Mouse (Mus musculus): ENCODE results near the gene Sirt7. TPM values are rescaled to one million over a fixed set of nuclear protein-coding genes. Genes with fewer than 3 reads are reported as not detected.

The Sirt7 gene
- total RNA-seq, 4 experiments from 2014 or later = 2.6 to 4.5 (median 3.8) TPM

DNA sequence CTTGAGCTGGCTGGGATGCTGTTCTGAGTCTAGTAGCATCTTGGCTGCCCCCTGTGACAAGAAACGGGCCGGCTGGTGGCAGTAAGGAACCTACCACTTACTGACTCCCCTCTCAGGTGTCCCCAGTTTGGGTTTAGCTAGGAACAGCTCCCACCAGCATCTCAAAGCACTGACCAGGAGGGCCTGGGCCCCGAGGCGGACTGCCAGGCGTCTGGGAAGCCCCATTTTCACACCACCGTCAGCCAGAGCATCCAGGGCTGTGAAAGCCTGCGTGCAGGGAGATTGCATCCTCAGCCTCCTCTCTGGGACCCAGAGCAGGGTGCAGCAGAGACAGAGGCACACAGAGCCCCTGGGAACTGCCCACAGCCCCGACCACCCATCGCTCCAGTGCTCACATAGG lies 16.2 kb upstream of the Sirt7 start:
- DNase-seq (ENCODE audit: low spot score in 2 of 2) = no peak

DNA sequence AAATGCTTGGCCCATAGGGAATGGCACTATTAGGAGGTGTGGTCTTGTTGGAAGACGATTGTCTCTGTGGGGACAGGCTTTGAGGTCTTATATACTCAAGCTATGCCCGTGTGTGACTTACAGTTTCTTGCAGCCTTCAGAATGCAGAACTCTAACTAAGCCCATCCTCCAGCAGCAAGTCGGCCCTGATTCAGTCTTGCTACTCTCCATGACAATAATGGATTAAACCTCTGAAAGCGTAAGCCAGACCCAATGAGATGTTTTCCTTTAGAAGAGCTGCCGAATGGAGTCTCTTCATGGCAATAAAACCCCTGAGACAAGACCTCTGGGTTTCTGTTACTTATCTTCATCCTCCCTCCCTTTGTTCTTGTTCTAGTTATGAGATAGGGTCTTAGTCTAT lies 9.8 kb upstream of the Sirt7 start:
- no peak for DNase-seq (ENCODE audit: low spot score in 2 of 2)

DNA sequence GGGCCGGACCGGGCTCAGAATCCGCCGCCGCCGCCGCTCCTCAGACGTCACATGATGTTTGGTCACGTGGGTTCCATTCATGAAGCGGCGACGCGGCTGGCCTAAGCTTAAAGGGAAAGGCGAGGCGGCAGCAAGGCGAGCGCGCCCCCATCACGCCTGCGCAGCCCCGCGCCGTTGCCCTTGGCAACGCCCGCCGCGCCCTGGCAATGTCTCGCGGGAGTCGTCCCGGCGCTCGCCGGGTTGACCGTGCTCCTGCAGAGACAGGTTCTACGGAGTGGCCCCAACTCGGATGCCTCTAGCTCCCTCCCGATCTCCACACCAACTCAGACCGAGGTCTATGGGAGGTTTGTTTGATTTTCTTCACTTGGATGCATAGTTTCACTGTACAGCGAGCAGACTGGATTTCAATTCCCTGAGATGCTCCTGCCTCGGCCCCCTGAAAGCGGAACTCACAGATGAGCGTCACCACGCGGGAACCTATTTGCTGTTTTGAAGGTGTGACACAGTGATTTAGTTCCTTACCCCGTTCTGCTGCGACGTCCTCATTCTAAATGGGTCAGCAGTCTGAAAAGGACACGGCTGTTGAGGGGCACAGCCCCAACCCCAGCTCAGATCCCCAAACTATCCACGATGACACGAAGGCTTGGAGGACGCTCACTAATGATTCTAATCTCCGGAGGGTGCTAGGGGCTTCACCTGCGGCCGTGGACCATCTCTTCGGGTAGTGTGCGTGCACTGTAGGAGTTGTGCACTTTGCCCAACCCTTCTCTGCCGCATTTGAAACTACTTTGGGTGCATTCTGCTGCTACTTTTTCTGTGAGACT lies 8.7 kb upstream of the Sirt7 start, which contains the start of gene Mafg:
Mafg (minus strand) TSS at position 81 of the 824 bp plus-strand sequence.
- peak; percentile 87 to 94 for DNase-seq (ENCODE audit: low spot score in 2 of 2)

- DNase-seq (ENCODE audit: low spot score in 2 of 2) = peak; percentile 67 to 78
Observed at GRCm38 (mm10) chr11:120632559-120633519, 7.8 kb upstream of the Sirt7 start.

GRCm38 (mm10) chr11:120631726-120632448 lies 6.8 kb upstream of the Sirt7 start:
- DNase-seq (ENCODE audit: low spot score in 2 of 2) = no peak

DNA sequence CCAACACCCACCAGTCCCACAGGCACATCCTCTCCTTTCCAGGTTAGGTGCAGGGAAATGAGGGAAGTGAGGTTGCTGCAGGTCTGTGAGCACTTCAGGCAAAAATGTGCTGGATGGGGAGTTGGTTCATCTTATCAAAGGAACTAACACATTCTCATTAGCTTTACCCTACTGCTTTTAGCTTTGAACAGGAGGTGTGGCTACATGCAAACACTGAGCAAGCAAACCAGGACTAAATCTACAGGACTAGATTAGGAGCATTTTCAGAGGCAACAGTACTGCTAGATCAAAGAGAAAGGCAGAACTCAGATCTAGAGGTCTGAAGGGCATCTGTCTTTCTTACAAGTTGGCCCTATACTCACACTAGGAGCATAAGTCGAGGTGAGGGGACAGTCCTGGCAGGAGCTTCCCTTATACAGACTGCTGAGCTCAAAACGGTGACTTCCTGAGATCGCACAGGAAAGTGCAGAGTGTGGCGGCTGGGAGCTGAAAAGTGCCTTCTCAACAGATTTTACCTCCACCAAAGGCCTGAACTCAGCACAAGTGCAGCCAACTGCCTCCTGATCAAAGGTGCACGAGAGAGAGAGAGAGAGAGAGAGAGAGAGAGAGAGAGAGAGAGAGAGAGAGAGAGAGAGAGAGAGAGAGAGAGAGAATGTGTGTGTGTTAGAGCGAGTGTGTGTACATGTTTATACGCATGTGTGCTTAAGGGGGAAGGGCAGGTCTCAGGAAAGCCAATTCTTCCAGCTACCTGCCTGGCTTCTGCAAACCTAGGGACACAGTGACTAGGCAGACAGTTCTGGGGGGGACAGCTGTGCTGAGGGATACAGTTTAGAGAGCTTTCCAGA lies 6.1 kb upstream of the Sirt7 start:
- DNase-seq (ENCODE audit: low spot score in 2 of 2) = no peak

- no peak for DNase-seq (ENCODE audit: low spot score in 2 of 2)
Observed at GRCm38 (mm10) chr11:120630401-120630871, 5.4 kb upstream of the Sirt7 start.

DNA sequence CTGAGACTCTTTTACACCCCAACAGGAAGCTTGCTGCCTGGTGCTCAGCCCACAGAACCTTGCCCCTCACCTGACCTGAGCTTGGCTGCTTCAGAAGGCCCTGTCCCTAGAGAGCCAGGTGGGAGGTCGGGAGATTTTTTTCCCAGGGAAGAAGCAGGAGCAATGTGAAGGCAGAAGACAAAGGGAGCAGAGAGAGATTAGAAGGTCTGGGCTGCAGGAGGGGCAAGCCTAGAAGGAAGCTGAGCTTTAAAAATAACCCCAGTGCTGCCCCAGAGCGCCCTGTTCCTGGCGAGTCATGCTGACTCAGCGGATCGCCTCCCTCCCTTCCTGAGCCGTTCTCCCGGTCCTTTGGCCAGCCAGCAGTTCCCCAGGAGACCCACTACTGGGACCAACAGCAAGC lies 4.9 kb upstream of the Sirt7 start:
- peak; percentile 57 to 71 for DNase-seq (ENCODE audit: low spot score in 2 of 2)

DNA sequence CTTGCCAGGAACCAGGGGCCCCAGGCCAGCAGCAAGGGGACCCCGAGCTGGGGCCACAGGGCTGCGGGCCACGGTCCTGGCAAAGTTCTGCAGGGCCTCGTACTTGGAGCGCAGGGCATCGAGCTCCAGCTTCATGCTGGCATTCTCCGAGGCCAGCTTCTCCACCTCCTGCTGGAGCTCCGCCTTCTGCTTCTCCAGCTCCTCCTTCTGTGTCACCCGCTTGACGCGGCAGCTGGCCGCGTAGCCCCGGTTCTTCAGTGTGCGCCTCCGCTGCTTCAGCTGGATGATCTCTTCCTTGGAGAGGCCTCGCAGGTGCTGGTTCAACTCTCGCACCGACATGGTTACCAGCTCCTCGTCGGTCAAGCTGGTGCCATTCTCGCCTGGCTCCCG lies 4.3 kb upstream of the Sirt7 start:
- peak in 1 of 2 experiments; percentile 54 for DNase-seq (ENCODE audit: low spot score in 2 of 2)

DNA sequence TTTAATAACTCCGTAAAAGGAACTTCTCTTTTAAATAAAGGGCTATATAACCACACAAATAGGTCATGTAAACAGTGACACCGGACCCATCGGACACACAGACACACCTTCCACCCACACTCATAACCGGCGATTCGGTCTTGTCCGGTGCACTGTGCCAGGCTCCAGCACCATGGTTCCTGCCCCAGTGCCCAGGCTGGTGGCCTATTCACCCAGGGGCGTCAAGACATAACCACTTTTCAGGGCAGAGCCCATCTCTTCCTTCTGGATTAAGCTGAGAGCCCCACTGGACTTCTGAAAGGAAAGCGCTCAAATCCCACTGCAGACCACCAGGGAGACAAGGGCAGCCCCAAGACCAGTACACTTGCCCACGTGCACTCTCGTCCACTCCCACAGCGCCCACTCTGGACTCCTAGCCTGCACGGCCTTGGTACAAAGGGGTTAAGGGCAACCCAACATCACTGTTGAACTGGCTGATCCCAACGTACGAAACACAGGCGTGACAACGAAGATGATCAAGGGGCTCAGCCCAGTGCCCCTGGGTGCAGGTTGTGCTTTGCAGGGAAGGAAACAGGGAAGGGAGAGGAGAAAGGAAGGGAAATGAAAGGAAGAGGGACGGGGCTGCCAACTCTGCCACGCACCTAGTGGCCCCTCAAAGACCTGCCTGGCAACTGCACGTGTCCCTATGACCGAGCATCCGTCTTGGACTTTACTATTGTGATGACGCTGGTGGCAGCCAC lies 3.7 kb upstream of the Sirt7 start:
- no peak for DNase-seq (ENCODE audit: low spot score in 2 of 2)

- no peak for DNase-seq (ENCODE audit: low spot score in 2 of 2)
Observed at GRCm38 (mm10) chr11:120627468-120628300, 2.6 kb upstream of the Sirt7 start.

DNA sequence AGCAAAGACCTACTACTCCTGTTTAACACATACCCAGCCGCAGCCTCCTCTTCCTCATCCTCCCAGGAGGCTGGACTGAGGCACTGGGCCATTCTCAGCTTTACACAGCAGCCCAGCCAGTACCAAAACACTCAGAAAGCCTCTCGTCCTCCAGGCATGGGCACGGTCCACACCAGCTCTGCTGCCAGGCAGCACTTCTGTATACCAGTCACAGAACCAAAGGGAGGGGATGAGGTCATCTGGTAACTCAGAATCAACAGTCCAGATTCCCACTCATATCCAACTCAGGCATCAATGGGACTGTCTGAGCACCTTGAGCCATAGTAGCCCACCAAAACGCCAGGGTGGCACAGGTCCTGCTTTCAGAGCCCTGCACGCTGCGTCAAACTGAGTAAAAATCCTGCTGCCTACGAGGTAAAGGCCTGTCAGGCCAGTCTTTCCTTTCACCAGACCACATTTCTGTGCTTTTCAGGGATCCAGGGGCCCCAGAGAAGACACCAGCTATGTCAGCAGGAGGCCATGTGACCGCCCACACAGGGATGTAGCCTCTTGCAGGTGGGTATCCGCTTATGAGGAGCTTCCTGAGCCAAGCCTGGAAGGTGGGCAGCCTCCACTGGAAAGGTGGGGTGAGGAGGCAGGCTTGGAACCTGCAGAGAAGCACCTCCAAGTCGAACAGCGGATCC lies 1.9 kb upstream of the Sirt7 start:
- no peak for DNase-seq (ENCODE audit: low spot score in 2 of 2)

DNA sequence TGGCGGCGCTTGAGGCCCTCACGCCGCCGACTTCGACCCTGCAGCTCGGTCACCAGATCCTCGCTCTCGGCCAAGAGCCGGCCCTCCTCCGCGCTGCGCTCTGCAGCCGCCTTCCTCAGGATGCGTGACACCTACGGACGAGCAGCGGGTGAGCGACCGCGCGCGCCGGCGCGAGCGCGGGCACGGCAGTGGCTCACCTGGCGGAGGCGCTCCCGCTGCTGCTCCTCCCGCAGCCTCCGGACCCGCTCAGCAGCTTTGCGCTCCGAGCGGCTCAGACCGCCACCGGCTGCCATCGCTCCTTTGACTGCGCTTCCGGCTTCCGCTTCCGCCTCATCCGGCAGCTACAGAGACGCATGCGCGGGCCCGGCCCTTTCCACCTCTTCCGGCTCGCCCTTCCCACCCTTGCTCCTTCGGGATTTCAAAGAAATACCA lies 344 bp downstream of the Sirt7 start:
- DNase-seq (ENCODE audit: low spot score in 2 of 2) = peak; percentile 66 to 81

DNA sequence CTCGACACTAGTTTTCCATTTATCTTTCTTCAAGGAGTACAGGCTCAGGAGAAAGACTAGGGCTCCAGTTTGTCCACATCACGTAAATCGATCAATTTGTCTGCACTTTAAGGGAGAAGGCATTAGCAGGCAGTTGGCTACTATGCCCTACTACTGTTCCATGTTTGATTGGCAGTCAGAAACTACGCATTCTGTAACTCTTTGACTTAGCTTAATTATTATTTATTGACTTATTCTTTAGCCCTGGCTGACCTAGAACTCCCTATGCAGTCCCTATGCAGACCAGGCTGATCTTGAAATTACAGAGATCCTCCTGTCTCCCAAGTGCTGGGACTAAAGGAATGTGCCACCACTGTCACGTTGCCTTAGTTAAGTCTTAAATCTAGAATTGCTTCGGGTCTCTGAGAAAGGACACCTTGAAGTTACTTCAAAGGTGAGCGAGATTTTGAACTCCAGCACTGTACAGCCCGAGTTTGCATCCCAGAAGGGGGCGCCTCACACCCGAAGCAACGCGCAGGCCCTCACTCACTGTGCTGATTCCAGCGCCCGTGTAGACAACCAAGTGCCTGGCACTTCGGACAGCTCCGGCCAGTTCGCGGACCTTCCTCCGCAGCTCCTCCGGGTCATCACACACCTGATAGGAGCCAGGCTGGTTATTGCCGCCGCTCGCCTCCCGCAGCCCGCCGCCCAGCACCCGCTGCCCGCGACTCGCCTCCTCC lies 920 bp downstream of the Sirt7 start:
- peak in 1 of 2 experiments; percentile 46 for DNase-seq (ENCODE audit: low spot score in 2 of 2)

DNA sequence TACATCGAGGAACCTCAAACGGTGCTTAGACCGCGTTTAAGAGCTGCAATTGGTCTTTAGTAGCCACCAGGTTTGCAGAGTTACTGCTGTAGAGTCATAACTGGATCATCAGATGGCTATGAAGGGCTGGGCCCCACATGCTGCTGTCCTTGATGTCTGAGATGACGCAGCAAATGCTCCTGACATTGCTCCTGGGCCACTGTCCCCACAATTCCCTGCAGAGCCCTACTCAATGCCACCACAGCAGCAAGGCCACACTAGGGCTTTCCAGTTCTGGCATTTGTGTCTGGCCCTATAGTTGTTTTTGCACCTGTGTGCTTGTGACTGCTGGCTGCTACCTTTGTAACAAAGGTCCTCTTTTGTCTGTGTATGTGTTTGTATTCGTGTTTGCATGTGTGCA lies 2.2 kb downstream of the Sirt7 start:
- no peak for DNase-seq (ENCODE audit: low spot score in 2 of 2)

DNA sequence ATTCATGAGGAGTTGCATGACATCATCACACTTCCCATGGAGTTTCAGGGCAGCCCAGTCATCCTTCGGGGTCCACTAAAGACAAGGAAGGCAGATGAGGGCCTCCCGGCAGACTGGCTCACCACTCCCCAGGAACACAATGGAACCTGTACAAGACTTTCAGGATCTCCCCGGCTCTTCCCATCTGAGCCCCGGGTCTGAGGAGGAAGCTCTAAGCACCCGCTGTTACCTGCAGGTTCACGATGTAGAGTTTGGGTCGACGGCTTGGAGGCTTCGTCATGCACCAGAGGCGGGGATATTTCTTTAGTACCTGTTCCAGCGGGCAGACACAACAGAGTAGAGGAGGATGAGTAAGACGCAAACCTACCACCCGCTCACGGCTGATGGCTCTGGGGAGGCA lies 4.8 kb downstream of the Sirt7 start:
- DNase-seq (ENCODE audit: low spot score in 2 of 2) = no peak

Data from gastrocnemius, adult 8-10 months (tissue).